Mouse (Mus musculus) lung, adult 2 months (tissue): ENCODE results near the gene Epdr1.

Source experiments
- CTCF ChIP-seq: fragments of 200-500 bp; IDR thresholded peaks from 2 replicates; pipeline ENCODE4 v1.5.1; 2011; ENCODE audit warnings: mild to moderate bottlenecking, low read length, control low read depth; ENCODE audit not compliant: insufficient read depth
- POLR2A ChIP-seq: fragments of 200-500 bp; IDR thresholded peaks from 2 replicates; pipeline ENCODE4 v1.6.1; 2011; ENCODE audit warnings: low read depth, mild to moderate bottlenecking, control low read depth, low read length, borderline replicate concordance; ENCODE audit errors: extremely low read depth

- no peak for TF ChIP-seq CTCF
- TF ChIP-seq POLR2A = no peak
Measured at GRCm38 (mm10) chr13:19613426-19613825, 6.3 kb downstream of the Epdr1 start.
